Mouse (Mus musculus): Measurements from ENCODE around the gene Lrrtm3.

- TF ChIP-seq CTCF (conservative IDR thresholded peaks at IDR 0.05; ENCODE audit: insufficient read depth, insufficient read length, low read depth, low read length) (no peak), POLR2A (IDR thresholded peaks at IDR 0.05; ENCODE audit: low read depth, low read length) (no peak)
Observed at GRCm38 (mm10) chr10:64118833-64119232, 28.8 kb upstream of the Lrrtm3 start.
